In the genomic region with DNA sequence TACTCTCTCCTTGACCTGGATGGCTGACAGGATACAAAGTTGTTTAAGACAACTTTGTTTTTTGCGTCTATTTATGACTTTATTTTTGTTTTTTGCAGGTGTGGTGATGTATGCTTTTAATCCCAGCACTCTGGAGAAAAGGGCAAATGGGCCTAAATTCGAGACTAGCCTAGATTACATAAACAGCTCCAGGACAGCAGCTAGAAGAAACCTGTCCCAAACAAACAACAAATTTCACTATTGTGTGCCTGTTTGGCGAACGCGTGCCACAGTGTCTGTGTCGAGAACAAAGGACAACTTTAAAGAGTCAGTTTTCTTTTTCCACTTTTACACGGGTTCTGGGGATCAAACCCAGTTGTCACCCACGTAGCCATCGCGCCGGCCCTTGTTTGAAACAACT, we compare ENCODE assay signal across 8 mouse cellular contexts. TPM values are rescaled to one million over a fixed set of nuclear protein-coding genes. Genes with fewer than 3 reads are reported as not detected.
DNase-seq lines count a peak whose midpoint lies in the region; ATAC-seq and TF ChIP-seq lines count a peak whose summit lies in the region.

No protein-coding gene starts in this region.

- H3K79me3 ChIP-seq in C2C12 (ENCODE audit: low read depth), result peaks cover 25% of the 10 kb centered on the region

- TF ChIP-seq CTCF in C2C12 (IDR thresholded peaks at IDR 0.05; ENCODE audit: control insufficient read depth, insufficient read depth, insufficient read length), result no peak

- H3K79me2 ChIP-seq in C2C12 (ENCODE audit: control insufficient read depth, insufficient read depth), result peaks cover 33% of the 10 kb centered on the region

- no peak for DNase-seq in heart, embryonic 10.5 days (ENCODE audit: low spot score)
- DNase-seq in heart, postnatal 10 days, result no peak
- DNase-seq in fibroblast of lung, adult 2 months (ENCODE audit: low read depth), result peak; percentile 13
- DNase-seq in right cerebral cortex, adult 18-20 months, result no peak
- DNase-seq in thymus, adult 18-20 months, result no peak
- no peak for DNase-seq in right cerebral cortex, postnatal 25 days

- intact Hi-C loops in heart, postnatal 10 days (cut with DNase I), result no loop called here

- no peak for ATAC-seq in liver, embryonic 12.5 days

- H3K4me1 ChIP-seq in heart, embryonic 10.5 days, result peaks cover 19% of the 10 kb centered on the region
- peaks cover 74% of the 10 kb centered on the region for H3K4me1 ChIP-seq in liver, embryonic 12.5 days

- H3K9me3 ChIP-seq in heart, embryonic 10.5 days, result no peaks in the 10 kb centered on the region
- no peaks in the 10 kb centered on the region for H3K9me3 ChIP-seq in liver, embryonic 12.5 days (replicated peaks)

- H3ac ChIP-seq in C2C12 (ENCODE audit: control insufficient read depth, insufficient read length, low read depth), result peak overlapping the region; percentile 30

- H3K27me3 ChIP-seq in heart, embryonic 10.5 days (ENCODE audit: insufficient read depth, poor library complexity, severe bottlenecking), result no peaks in the 10 kb centered on the region
- H3K27me3 ChIP-seq in C2C12 (ENCODE audit: control insufficient read depth, insufficient read depth, insufficient read length), result no peaks in the 10 kb centered on the region
- H3K27me3 ChIP-seq in liver, embryonic 12.5 days (replicated peaks), result no peaks in the 10 kb centered on the region

- peak overlapping the region; percentile 84 for H3K4me2 ChIP-seq in liver, embryonic 12.5 days

- peaks cover 25% of the 10 kb centered on the region for H3K36me3 ChIP-seq in heart, embryonic 10.5 days
- H3K36me3 ChIP-seq in C2C12 (ENCODE audit: control insufficient read depth, insufficient read depth), result peaks cover 22% of the 10 kb centered on the region
- peaks cover 25% of the 10 kb centered on the region for H3K36me3 ChIP-seq in liver, embryonic 12.5 days

- 8% methylated on average over 11 of the region's 11 CpGs for WGBS in heart, embryonic 10.5 days
- WGBS in liver, embryonic 12.5 days (ENCODE audit: insufficient replicate concordance), result 6% methylated on average over 11 of the region's 11 CpGs

- peak overlapping the region; percentile 92 for H3K27ac ChIP-seq in heart, embryonic 10.5 days
- peak overlapping the region; percentile 97 for H3K27ac ChIP-seq in liver, embryonic 12.5 days

- peak overlapping the region; percentile 82 for H3K4me3 ChIP-seq in heart, embryonic 10.5 days
- peak overlapping the region; percentile 74 for H3K4me3 ChIP-seq in C2C12 (ENCODE audit: insufficient read depth, poor library complexity, severe bottlenecking)
- peak overlapping the region; percentile 89 for H3K4me3 ChIP-seq in liver, embryonic 12.5 days

- peak overlapping the region; percentile 89 for H3K9ac ChIP-seq in liver, embryonic 12.5 days

TF ChIP-seq in C2C12, 6 proteins besides CTCF, POLR2A, EP300 and RAD21:
- TF ChIP-seq FOSL1 (IDR thresholded peaks at IDR 0.05; ENCODE audit: insufficient read depth, low read length, poor library complexity, severe bottlenecking) (no peak), CEBPB (IDR thresholded peaks at IDR 0.05; ENCODE audit: low read depth) (no peak), MYOD1 (IDR thresholded peaks at IDR 0.05; ENCODE audit: control insufficient read depth, insufficient read length, low read depth) (no peak), USF1 (IDR thresholded peaks at IDR 0.05; ENCODE audit: low read depth) (no peak), MYOG (IDR thresholded peaks at IDR 0.05; ENCODE audit: control insufficient read depth, extremely low read depth, insufficient read length) (no peak), MAX (IDR thresholded peaks at IDR 0.05) (no peak)

RNA-seq across cellular contexts. Expression of a gene that starts 0.6 kb away (rescaled TPM):
- 114 and 122 TPM in 2 replicates for polyA plus RNA-seq in heart, embryonic 10.5 days (2016; fragmentation: Nextera tagmentation; extraction: Ambion mirVana)
- total RNA-seq in heart, postnatal 10 days (2021), result 10 to 100 TPM; 94.3 to 95.7 TPM
- 82.3 TPM for polyA plus RNA-seq in C2C12 (2012; fragmentation: generic; extraction: Trizol)
- 87.4 and 92.1 TPM in 2 replicates for polyA plus RNA-seq in liver, embryonic 12.5 days (2016; fragmentation: Nextera tagmentation; extraction: Ambion mirVana)

RNA-seq across cellular contexts. Expression of a gene that starts 8.3 kb away (rescaled TPM):
- polyA plus RNA-seq in heart, embryonic 10.5 days (2016; fragmentation: Nextera tagmentation; extraction: Ambion mirVana), result 1,031 and 1,079 TPM in 2 replicates
- 100 to 1,000 TPM; 152 to 166 TPM for total RNA-seq in heart, postnatal 10 days (2021)
- 667 TPM for polyA plus RNA-seq in C2C12 (2012; fragmentation: generic; extraction: Trizol)
- 5,938 and 5,957 TPM in 2 replicates for polyA plus RNA-seq in liver, embryonic 12.5 days (2016; fragmentation: Nextera tagmentation; extraction: Ambion mirVana)

RNA-seq across cellular contexts. Expression of a gene that starts 41.1 kb away (rescaled TPM):
- 28.2 and 30.3 TPM in 2 replicates for polyA plus RNA-seq in heart, embryonic 10.5 days (2016; fragmentation: Nextera tagmentation; extraction: Ambion mirVana)
- 10 to 100 TPM; 24.4 to 30.0 TPM for total RNA-seq in heart, postnatal 10 days (2021)
- polyA plus RNA-seq in C2C12 (2012; fragmentation: generic; extraction: Trizol), result 13.7 TPM
- 13.4 TPM in 2 replicates for polyA plus RNA-seq in liver, embryonic 12.5 days (2016; fragmentation: Nextera tagmentation; extraction: Ambion mirVana)

RNA-seq across cellular contexts. Expression of a gene that starts 41.1 kb away (rescaled TPM):
- 277 and 285 TPM in 2 replicates for polyA plus RNA-seq in heart, embryonic 10.5 days (2016; fragmentation: Nextera tagmentation; extraction: Ambion mirVana)
- 100 to 1,000 TPM; 328 to 329 TPM for total RNA-seq in heart, postnatal 10 days (2021)
- polyA plus RNA-seq in C2C12 (2012; fragmentation: generic; extraction: Trizol), result 300 TPM
- polyA plus RNA-seq in liver, embryonic 12.5 days (2016; fragmentation: Nextera tagmentation; extraction: Ambion mirVana), result 249 and 259 TPM in 2 replicates

RNA-seq across cellular contexts. Expression of a gene that starts 45.6 kb away (rescaled TPM):
- polyA plus RNA-seq in heart, embryonic 10.5 days (2016; fragmentation: Nextera tagmentation; extraction: Ambion mirVana), result 0.34 TPM in 2 replicates
- total RNA-seq in heart, postnatal 10 days (2021), result under 1 TPM; 0.31 to 0.74 TPM
- polyA plus RNA-seq in C2C12 (2012; fragmentation: generic; extraction: Trizol), result 0.16 TPM
- polyA plus RNA-seq in liver, embryonic 12.5 days (2016; fragmentation: Nextera tagmentation; extraction: Ambion mirVana), result 0.32 and 0.59 TPM in 2 replicates
